Comparison of ENCODE assay signal across 31 mouse cellular contexts in genomic region chr14:79162678-79163077, GRCm38 (mm10).
DNase-seq lines count a peak whose midpoint lies in the region; ATAC-seq and TF ChIP-seq lines count a peak whose summit lies in the region.
"Had no signal": no experiment of that assay in that cellular context is flagged by ENCODE, and none has a peak within 500 bp of the region (broad histone marks: within the 10 kb centered on the region; RNA-seq: fewer than 3 reads in every experiment).

No protein-coding gene starts in this region.

- DNase-seq in gastrocnemius, adult 18-20 months (ENCODE audit: low spot score) = peak; percentile 38
- DNase-seq in gastrocnemius, postnatal 25 days = no peak
- DNase-seq in hindbrain, postnatal 0 days (ENCODE audit: low spot score) = peak; percentile 32
- peak; percentile 29 for DNase-seq in midbrain, postnatal 0 days (ENCODE audit: low spot score)
- DNase-seq in midbrain, embryonic 10.5 days (ENCODE audit: low spot score) = no peak
- DNase-seq in cerebellum, adult 9-11 months = no peak
- DNase-seq: adrenal gland, adult 2 months; adrenal gland, postnatal 14 days; B cell, adult 2 months; cerebellum, adult 11 months; cerebellum, adult 2 months; cerebellum, postnatal 36 days; embryo, embryonic 11 days; forebrain, postnatal 0 days; gastrocnemius, postnatal 36 days; heart, postnatal 10 days; kidney, adult 2 months had no signal

- H3K9ac ChIP-seq in hindbrain, postnatal 0 days (replicated peaks; ENCODE audit: low read length) = no peak overlapping the region
- H3K9ac ChIP-seq in hindbrain, embryonic 16.5 days (ENCODE audit: low read depth, low read length) = no peak overlapping the region
- H3K9ac ChIP-seq in midbrain, postnatal 0 days (replicated peaks; ENCODE audit: low read length, poor library complexity, severe bottlenecking) = no peak overlapping the region
- H3K9ac ChIP-seq: embryonic facial prominence, embryonic 13.5 days; forebrain, postnatal 0 days; heart, embryonic 12.5 days; heart, embryonic 15.5 days; hindbrain, embryonic 12.5 days; hindbrain, embryonic 15.5 days had no signal

- H3K36me3 ChIP-seq in hindbrain, postnatal 0 days (ENCODE audit: insufficient read depth, low read length) = 0 out of 2 replicates have a peak, but pooled peaks cover 4% of the 10 kb centered on the region
- no peaks in the 10 kb centered on the region for H3K36me3 ChIP-seq in hindbrain, embryonic 16.5 days (ENCODE audit: control insufficient read depth, insufficient read depth, low read length)
- peaks cover 5% of the 10 kb centered on the region for H3K36me3 ChIP-seq in midbrain, postnatal 0 days (ENCODE audit: insufficient read depth, low read length)
- H3K36me3 ChIP-seq in midbrain, embryonic 10.5 days = no peaks in the 10 kb centered on the region
- H3K36me3 ChIP-seq: embryonic facial prominence, embryonic 10.5 days; embryonic facial prominence, embryonic 13.5 days; hindbrain, embryonic 12.5 days; hindbrain, embryonic 15.5 days had no signal

- no peak for TF ChIP-seq CTCF in hindbrain, postnatal 0 days (IDR thresholded peaks at IDR 0.05; ENCODE audit: low read depth)
- no peak for TF ChIP-seq CTCF in midbrain, postnatal 0 days (IDR thresholded peaks at IDR 0.05)

- H3K9me3 ChIP-seq in hindbrain, postnatal 0 days (ENCODE audit: low read length) = no peaks in the 10 kb centered on the region
- H3K9me3 ChIP-seq in hindbrain, embryonic 16.5 days (ENCODE audit: control insufficient read depth, low read length) = no peaks in the 10 kb centered on the region
- H3K9me3 ChIP-seq in midbrain, postnatal 0 days (ENCODE audit: low read length) = no peaks in the 10 kb centered on the region
- H3K9me3 ChIP-seq in midbrain, embryonic 10.5 days (replicated peaks) = no peaks in the 10 kb centered on the region
- H3K9me3 ChIP-seq: embryonic facial prominence, embryonic 10.5 days; embryonic facial prominence, embryonic 13.5 days; G1E; heart, embryonic 12.5 days; heart, embryonic 15.5 days; hindbrain, embryonic 12.5 days; hindbrain, embryonic 15.5 days had no signal

- H3K27ac ChIP-seq in hindbrain, postnatal 0 days = no peak overlapping the region
- H3K27ac ChIP-seq in hindbrain, embryonic 16.5 days (ENCODE audit: low read depth, low read length) = no peak overlapping the region
- H3K27ac ChIP-seq in midbrain, postnatal 0 days (ENCODE audit: low read depth, low read length) = no peak overlapping the region
- H3K27ac ChIP-seq in midbrain, embryonic 10.5 days (replicated peaks) = no peak overlapping the region
- H3K27ac ChIP-seq: embryonic facial prominence, embryonic 10.5 days; embryonic facial prominence, embryonic 13.5 days; heart, embryonic 15.5 days; hindbrain, embryonic 12.5 days; hindbrain, embryonic 15.5 days had no signal

- H3K4me1 ChIP-seq in hindbrain, postnatal 0 days (ENCODE audit: insufficient read depth, low read length) = peaks cover 4% of the 10 kb centered on the region
- H3K4me1 ChIP-seq in hindbrain, embryonic 16.5 days (ENCODE audit: control insufficient read depth, insufficient read depth, low read depth, low read length) = peaks cover 2% of the 10 kb centered on the region; the same call in 1 of the 2 replicates
- no peaks in the 10 kb centered on the region; the same call in 1 of the 2 replicates for H3K4me1 ChIP-seq in midbrain, postnatal 0 days (ENCODE audit: insufficient read depth, low read length)
- H3K4me1 ChIP-seq in midbrain, embryonic 10.5 days = no peaks in the 10 kb centered on the region

- no peak overlapping the region for H3K4me3 ChIP-seq in hindbrain, postnatal 0 days (ENCODE audit: low read length)
- H3K4me3 ChIP-seq in hindbrain, embryonic 16.5 days (ENCODE audit: low read length) = no peak overlapping the region
- no peak overlapping the region for H3K4me3 ChIP-seq in midbrain, postnatal 0 days (ENCODE audit: low read depth, low read length)
- H3K4me3 ChIP-seq in midbrain, embryonic 10.5 days = no peak overlapping the region
- H3K4me3 ChIP-seq: embryonic facial prominence, embryonic 10.5 days; embryonic facial prominence, embryonic 13.5 days; erythroblast, embryonic 14.5 days; heart, embryonic 12.5 days; heart, embryonic 15.5 days; hindbrain, embryonic 12.5 days; hindbrain, embryonic 15.5 days had no signal

- WGBS in hindbrain, postnatal 0 days = 42% methylated on average over 9 of the region's 9 CpGs
- WGBS in hindbrain, embryonic 16.5 days = 51% methylated on average over 9 of the region's 9 CpGs
- 57% methylated on average over 9 of the region's 9 CpGs for WGBS in midbrain, postnatal 0 days
- WGBS in midbrain, embryonic 10.5 days = 77% methylated on average over 9 of the region's 9 CpGs

- no peaks in the 10 kb centered on the region for H3K27me3 ChIP-seq in hindbrain, postnatal 0 days (ENCODE audit: insufficient read depth, low read length)
- no peaks in the 10 kb centered on the region; the same call in 1 of the 2 replicates for H3K27me3 ChIP-seq in hindbrain, embryonic 16.5 days (replicated peaks; ENCODE audit: control insufficient read depth, insufficient read depth, low read length)
- no peaks in the 10 kb centered on the region for H3K27me3 ChIP-seq in midbrain, postnatal 0 days (ENCODE audit: insufficient read depth, low read length)
- no peaks in the 10 kb centered on the region for H3K27me3 ChIP-seq in midbrain, embryonic 10.5 days (ENCODE audit: low read depth, poor library complexity, severe bottlenecking)
- H3K27me3 ChIP-seq: CH12.LX; embryonic facial prominence, embryonic 13.5 days; heart, embryonic 12.5 days; heart, embryonic 15.5 days; hindbrain, embryonic 12.5 days; hindbrain, embryonic 15.5 days; Patski had no signal

- no peak overlapping the region for H3K4me2 ChIP-seq in hindbrain, postnatal 0 days (ENCODE audit: low read depth, low read length)
- no peak overlapping the region for H3K4me2 ChIP-seq in hindbrain, embryonic 16.5 days (ENCODE audit: low read length)
- no peak overlapping the region for H3K4me2 ChIP-seq in midbrain, postnatal 0 days (ENCODE audit: low read depth, low read length, poor library complexity, severe bottlenecking)
- H3K4me2 ChIP-seq: embryonic facial prominence, embryonic 13.5 days; heart, embryonic 12.5 days; heart, embryonic 15.5 days; hindbrain, embryonic 12.5 days; hindbrain, embryonic 15.5 days had no signal

- ATAC-seq in hindbrain, postnatal 0 days = no peak
- no peak; the same call in 1 of the 2 replicates for ATAC-seq in hindbrain, embryonic 16.5 days
- no peak for ATAC-seq in midbrain, postnatal 0 days (ENCODE audit: low FRiP score)
- ATAC-seq: forebrain, embryonic 14.5 days; forebrain, postnatal 0 days; inflammation-experienced regulatory T-cells, adult 6 months; intestine, embryonic 16.5 days; Patski had no signal

Comparison
In these comparisons a context has a peak if more than half of its experiments do, and no peak if none do; other contexts are left out.
1. DNase-seq: peak in gastrocnemius, adult 18-20 months (single experiment), hindbrain, postnatal 0 days (single experiment) and midbrain, postnatal 0 days (single experiment); none in gastrocnemius, postnatal 25 days (single experiment), midbrain, embryonic 10.5 days (single experiment) and cerebellum, adult 9-11 months (single experiment).